Mouse (Mus musculus) naive thymus-derived CD4-positive, alpha-beta T cell, adult 2 months (primary cell): Measurements from ENCODE around the gene Ap3s2.
A peak's percentile ranks its signal among the peaks of the same experiment; 100 is the strongest.

ENCODE experiments used
- DNase-seq: peaks from one replicate; pipeline ENCODE4 v3.0.0-alpha.2; 2011; ENCODE audit warnings: low read depth

Gene Ap3s2

GRCm38 (mm10) chr7:79920344-79920983, at the start of gene Ap3s2:
Gene Ap3s2, minus strand, starts transcription at chr7:79920649.
- peak; percentile 91 for DNase-seq

GRCm38 (mm10) chr7:79968326-79968725, 47.9 kb upstream of the Ap3s2 start:
- no peak for DNase-seq

- DNase-seq: no peak
These were observed 41.2 kb upstream of the Ap3s2 start for GRCm38 (mm10) chr7:79961600-79961999.

GRCm38 (mm10) chr7:79956131-79956530, 35.7 kb upstream of the Ap3s2 start:
- no peak for DNase-seq

- DNase-seq: no peak
These were observed 34.4 kb upstream of the Ap3s2 start for GRCm38 (mm10) chr7:79954890-79955289.

- DNase-seq: no peak
These were observed 30.6 kb upstream of the Ap3s2 start for GRCm38 (mm10) chr7:79951038-79951437.

- DNase-seq: no peak
These were observed 29.8 kb upstream of the Ap3s2 start for GRCm38 (mm10) chr7:79950236-79950635.

- DNase-seq: no peak
These were observed 15.2 kb upstream of the Ap3s2 start for GRCm38 (mm10) chr7:79935511-79936205.

GRCm38 (mm10) chr7:79934862-79935510, 14.5 kb upstream of the Ap3s2 start, which contains the start of gene Arpin:
Gene Arpin, minus strand, starts transcription at chr7:79935359.
- no peak for DNase-seq

GRCm38 (mm10) chr7:79934461-79934860, 14.0 kb upstream of the Ap3s2 start:
- DNase-seq: no peak

GRCm38 (mm10) chr7:79928516-79929052, 8.1 kb upstream of the Ap3s2 start:
- DNase-seq: no peak

- DNase-seq: peak; percentile 11
These were observed 5.9 kb downstream of the Ap3s2 start for GRCm38 (mm10) chr7:79914556-79914955.

GRCm38 (mm10) chr7:79907356-79907755, 13.1 kb downstream of the Ap3s2 start:
- no peak for DNase-seq

- no peak for DNase-seq
These were observed 13.5 kb downstream of the Ap3s2 start for GRCm38 (mm10) chr7:79906914-79907313.

GRCm38 (mm10) chr7:79905193-79905592, 15.3 kb downstream of the Ap3s2 start:
- DNase-seq: no peak

- DNase-seq: no peak
These were observed 17.2 kb downstream of the Ap3s2 start for GRCm38 (mm10) chr7:79903160-79903792.

GRCm38 (mm10) chr7:79900753-79901152, 19.7 kb downstream of the Ap3s2 start:
- DNase-seq: no peak

GRCm38 (mm10) chr7:79895225-79895624, 25.2 kb downstream of the Ap3s2 start:
- DNase-seq: no peak

GRCm38 (mm10) chr7:79894790-79895189, 25.7 kb downstream of the Ap3s2 start:
- DNase-seq: no peak

GRCm38 (mm10) chr7:79892576-79893428, 27.6 kb downstream of the Ap3s2 start:
- no peak for DNase-seq

GRCm38 (mm10) chr7:79890436-79891221, 29.8 kb downstream of the Ap3s2 start:
- DNase-seq: no peak
